Mouse (Mus musculus) liver, embryonic 14.5 days (tissue): Measurements from ENCODE around the gene Bmp7.

Experiments used
- CTCF ChIP-seq: IDR thresholded peaks from 2 replicates; pipeline ENCODE4 v1.5.1; 2016; ENCODE audit warnings: antibody characterized with exemption, low read depth, control low read depth
- EP300 ChIP-seq: IDR thresholded peaks from 2 replicates; pipeline ENCODE4 v1.6.1; 2016; ENCODE audit warnings: antibody characterized with exemption, low read depth

GRCm38 (mm10) chr2:172935776-172936562, 4.2 kb downstream of the Bmp7 start:
- TF ChIP-seq CTCF (no peak), EP300 (no peak)
